Mouse (Mus musculus) brain, embryonic 14.5 days (tissue): Measurements from ENCODE around the gene Bcl7c. TPM values are rescaled to one million over a fixed set of nuclear protein-coding genes. Genes with fewer than 3 reads are reported as not detected.
A peak's percentile ranks its signal among the peaks of the same experiment; 100 is the strongest.
"Not testable (repeated sequence)": the region's sequence is repeated elsewhere in the genome, so short reads cannot be mapped to it uniquely, and the experiment has no call there.

Source experiments
- DNase-seq: peaks from one replicate; pipeline ENCODE4 v3.0.0-alpha.2; 2011; ENCODE audit warnings: low read depth
- CTCF ChIP-seq: fragments of 200-500 bp; IDR thresholded peaks from 2 replicates; pipeline ENCODE4 v1.5.1; 2012; ENCODE audit warnings: inconsistent platforms, mild to moderate bottlenecking, moderate library complexity, borderline replicate concordance; ENCODE audit not compliant: insufficient read depth, insufficient read length; ENCODE audit errors: extremely low read depth
- POLR2A ChIP-seq: fragments of 200-500 bp; IDR thresholded peaks from 2 replicates; pipeline ENCODE4 v1.6.1; 2012; ENCODE audit warnings: mild to moderate bottlenecking, inconsistent platforms, borderline replicate concordance; ENCODE audit not compliant: poor library complexity, insufficient read depth, insufficient read length, severe bottlenecking; ENCODE audit errors: extremely low read depth
- polyA plus RNA-seq: library from polyadenylated mRNA; depleted of rRNA; stranded (reverse); fragments of >200 nt; gene quantifications from 2 replicates; pipeline ENCODE4 v1.2.3, GENCODE M21; 2012

Gene Bcl7c
- polyA plus RNA-seq, 1 experiment, result 78.6 TPM

DNA sequence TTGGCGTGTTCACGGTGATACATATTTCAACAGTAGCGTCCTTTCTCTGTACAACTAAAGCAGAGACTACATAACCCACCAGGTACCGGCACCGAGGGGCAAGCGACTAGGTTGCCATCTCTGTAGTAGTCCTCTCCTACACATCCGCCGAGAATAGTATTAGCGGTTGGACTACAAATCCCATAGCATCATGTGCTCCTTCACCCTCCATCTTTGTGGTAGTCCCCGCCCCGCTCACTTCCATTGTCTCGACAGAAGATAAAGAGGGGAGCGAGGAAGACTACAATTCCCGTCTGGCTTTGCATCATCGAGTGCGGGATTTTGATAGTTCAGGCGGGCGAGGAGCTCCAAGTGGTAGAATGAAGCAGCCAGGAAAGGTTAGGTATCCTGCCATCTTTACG, 36.5 kb upstream of the Bcl7c start:
- TF ChIP-seq CTCF (no peak), POLR2A (no peak; the same call in 1 of the 2 replicates)

DNA sequence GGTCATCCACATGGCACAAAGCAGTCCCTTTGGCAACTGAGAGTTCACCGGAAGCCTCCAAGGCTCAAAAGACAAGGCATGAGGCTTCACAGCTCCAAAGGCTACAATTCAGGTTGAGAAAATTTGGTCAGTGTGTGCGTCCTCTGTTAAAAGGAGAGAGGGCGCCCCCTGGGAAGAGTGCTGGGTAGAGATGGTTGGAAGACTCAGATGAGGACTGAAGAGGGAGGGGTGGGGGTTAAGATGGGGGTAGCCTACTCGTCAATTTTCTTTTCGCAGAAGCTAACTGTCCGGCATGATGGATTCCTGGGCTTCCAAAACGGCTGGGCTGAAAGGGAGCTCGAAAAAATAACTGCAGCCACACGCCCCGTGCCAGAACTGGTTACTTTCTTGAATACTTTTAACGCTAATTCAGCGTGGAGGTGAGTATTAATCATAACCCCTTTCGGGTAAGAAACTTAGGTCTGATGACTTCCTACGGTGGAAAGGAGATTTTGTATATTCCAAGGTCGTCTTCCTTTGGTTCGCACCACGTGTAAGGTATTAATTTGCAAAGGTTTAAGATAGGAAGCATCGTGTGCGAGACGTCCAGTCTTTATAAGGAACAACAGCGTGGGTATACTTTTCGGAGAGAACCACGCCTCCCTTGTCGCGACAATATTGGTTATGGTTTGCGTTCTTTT, 35.8 kb upstream of the Bcl7c start, which contains the start of gene Fbxl19:
Gene Fbxl19, plus strand, starts transcription at position 178 of the 680 bp plus-strand sequence.
- peak; percentile 88 for DNase-seq
- TF ChIP-seq POLR2A (no peak), CTCF (peak; percentile 63; the same call in 1 of the 2 replicates)

More for the DNA sequence above, 36.5 kb upstream of the Bcl7c start:
- peak; percentile 100 for DNase-seq

DNA sequence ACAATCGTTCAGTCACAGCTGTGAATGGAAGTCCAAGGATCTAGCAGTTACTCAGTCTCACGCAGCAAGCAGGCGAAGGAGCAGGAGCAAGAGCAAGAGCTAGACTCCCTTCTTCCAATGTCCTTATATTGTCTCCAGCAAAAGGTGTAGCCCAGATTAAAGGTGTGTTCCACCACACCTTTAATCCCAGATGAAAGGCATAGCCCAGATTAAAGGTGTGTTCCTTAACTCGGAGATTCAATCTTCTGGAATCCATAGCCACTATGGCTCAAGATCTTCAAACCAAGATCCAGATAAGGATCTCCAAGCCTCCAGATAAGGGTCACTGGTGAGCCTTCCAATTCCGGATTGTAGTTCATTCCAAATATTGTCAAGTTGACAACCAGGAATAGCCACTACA, 23.3 kb upstream of the Bcl7c start, which contains the start of gene Ctf2:
Gene Ctf2, minus strand, starts transcription at position 101 of the 400 bp plus-strand sequence.
- DNase-seq, result not testable (repeated sequence)

DNA sequence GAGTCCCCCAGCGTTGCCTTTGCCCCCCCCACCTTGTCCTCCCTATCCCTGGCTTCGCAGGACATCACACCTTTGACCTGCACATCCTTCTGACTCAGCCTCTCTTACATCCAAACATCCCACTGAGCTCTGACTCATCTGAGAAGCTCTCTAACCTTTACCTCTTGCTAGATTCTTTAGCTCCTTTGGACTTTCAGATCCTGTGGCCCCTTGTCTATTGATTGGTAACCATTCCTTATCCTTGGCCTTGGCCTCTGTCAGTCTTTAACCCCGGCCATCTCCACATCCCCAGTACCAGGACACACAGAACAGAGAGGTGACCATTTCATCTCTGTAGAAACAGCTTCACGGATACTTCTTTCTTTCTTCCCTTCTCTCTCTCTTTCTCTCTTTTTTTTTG, 21.4 kb upstream of the Bcl7c start:
- no peak for DNase-seq
- TF ChIP-seq POLR2A (no peak), CTCF (no peak)

DNA sequence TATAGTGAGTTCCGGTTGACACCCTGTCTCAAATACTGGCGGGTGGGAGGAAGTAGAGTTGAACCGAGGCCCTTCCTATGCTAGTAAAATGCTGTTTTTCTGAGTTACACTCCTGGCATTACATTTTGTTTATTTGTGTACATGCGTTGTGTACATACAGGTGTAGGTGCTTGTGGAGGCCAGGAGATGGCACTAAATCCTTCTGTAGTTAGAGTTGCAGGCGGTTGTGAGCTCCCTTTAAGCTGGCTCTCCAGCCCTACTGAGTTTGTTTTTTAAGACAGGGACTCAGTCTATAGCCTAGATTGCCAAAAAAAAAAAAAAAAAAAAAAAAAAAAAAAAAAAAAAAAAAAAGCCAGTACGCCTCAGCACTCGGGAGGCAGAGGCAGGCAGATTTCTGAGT, 19.2 kb upstream of the Bcl7c start:
- no peak for DNase-seq
- TF ChIP-seq CTCF, result no peak
- no peak for TF ChIP-seq POLR2A

DNA sequence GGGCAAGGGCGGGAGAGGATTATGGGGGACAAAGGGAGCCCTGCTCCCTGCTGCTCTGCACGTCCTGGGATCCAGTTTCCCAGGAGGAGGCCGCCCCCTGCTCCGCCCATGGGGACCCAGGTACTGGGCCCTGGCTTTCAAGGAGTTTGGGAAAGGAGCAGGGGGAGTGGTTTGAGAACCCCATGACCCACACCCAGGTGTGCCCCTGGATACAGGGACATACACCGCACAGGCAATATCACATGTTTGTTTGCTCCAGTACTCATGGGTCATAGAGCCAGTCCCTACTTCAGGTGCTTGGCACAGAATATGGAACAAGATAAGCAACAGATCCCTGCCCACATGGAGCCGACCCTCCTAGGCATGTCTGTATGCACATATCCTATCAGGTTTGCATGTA, 17.2 kb upstream of the Bcl7c start:
- TF ChIP-seq POLR2A (no peak), CTCF (no peak)
- no peak for DNase-seq

DNA sequence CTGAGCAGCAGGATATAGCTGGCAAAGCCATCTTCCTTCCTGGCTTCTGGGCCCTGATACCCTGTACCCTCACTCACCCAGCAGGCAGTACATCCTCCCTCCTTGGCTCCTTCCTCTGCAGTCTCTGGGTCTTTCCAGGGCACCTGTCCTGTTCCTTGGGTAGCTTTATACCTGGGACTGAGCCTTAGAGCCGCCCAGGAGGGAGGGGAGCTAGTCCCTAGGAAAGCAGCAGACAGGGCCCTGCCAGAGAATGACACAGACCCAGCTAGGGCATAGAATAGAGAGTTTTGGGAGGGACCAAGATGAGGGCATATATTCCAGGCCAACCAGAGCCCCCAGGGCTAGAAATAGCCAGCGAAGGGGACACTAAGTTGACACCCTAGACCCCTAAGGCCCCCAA, 16.8 kb upstream of the Bcl7c start:
- TF ChIP-seq POLR2A (no peak), CTCF (no peak)
- no peak for DNase-seq

DNA sequence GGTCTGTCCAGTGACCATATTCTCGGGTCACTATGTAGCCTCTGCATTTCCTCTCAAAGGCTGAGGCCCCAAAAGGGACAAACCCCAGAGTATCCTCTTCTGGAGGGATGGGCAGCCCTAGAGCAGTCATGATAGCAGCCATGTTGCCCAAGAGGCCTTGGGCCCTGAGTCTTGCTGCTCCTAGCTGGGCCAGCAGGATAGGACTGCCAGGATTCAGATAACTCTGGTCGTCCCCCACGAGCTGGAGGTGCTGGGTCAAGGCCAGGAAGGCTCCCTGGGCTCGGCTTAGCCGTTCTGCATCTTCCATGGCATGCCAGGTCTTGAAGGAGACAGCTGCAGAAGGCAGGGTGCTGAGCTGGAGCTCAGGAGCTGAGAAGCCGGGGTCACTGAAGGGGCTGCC, 10.5 kb upstream of the Bcl7c start:
- no peak for DNase-seq
- TF ChIP-seq POLR2A (no peak), CTCF (no peak)

DNA sequence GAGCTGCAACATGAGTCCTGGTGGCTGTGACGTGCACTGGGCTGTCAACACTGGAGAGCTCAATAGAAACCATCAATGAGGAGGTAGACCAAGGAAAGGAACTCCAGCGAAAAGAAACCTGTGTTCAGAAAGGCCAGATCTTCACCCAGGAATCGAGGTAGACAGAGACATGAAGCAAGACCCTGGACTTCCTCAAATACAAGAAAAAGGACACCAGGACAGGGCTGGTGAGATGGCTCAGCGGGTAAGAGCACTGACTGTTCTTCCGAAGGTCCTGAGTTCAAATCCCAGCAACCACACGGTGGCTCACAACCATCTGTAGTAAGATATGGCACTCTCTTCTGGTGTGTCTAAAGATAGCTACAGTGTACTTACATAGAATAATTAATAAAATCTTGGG, 9.6 kb upstream of the Bcl7c start:
- no peak for DNase-seq
- TF ChIP-seq POLR2A (no peak), CTCF (no peak)

DNA sequence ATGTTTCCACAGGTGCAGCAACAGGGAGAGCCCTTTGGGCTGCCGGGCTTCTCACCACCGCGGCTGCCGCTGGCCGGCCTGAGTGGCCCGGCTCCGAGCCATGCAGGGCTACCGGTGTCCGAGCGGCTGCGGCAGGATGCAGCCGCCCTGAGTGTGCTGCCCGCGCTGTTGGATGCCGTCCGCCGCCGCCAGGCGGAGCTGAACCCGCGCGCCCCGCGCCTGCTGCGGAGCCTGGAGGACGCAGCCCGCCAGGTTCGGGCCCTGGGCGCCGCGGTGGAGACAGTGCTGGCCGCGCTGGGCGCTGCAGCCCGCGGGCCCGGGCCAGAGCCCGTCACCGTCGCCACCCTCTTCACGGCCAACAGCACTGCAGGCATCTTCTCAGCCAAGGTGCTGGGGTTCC, 8.3 kb upstream of the Bcl7c start:
- peak; percentile 61 for TF ChIP-seq CTCF
- TF ChIP-seq POLR2A, result no peak
- DNase-seq, result peak; percentile 59

DNA sequence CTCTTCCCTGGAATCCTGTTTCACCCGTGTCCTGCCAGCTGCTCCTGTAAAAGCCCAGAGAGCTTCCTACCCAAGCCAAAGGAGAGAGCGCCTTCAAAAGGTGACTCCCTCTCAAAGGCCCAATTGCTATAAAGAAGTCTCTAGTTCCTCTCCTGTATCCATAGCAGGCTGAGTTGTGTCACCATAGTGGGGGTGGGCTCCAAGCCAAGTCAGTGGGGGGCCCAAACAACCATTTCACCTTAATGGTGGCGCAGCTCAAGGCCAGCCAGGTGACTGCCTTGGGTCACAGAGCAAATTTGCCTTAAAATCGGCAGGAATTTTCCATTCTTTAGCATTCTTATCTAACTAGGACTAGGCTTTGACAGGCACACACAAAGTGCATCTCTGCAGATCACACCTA, 6.1 kb upstream of the Bcl7c start:
- TF ChIP-seq CTCF, result no peak
- TF ChIP-seq POLR2A, result no peak
- DNase-seq, result no peak

DNA sequence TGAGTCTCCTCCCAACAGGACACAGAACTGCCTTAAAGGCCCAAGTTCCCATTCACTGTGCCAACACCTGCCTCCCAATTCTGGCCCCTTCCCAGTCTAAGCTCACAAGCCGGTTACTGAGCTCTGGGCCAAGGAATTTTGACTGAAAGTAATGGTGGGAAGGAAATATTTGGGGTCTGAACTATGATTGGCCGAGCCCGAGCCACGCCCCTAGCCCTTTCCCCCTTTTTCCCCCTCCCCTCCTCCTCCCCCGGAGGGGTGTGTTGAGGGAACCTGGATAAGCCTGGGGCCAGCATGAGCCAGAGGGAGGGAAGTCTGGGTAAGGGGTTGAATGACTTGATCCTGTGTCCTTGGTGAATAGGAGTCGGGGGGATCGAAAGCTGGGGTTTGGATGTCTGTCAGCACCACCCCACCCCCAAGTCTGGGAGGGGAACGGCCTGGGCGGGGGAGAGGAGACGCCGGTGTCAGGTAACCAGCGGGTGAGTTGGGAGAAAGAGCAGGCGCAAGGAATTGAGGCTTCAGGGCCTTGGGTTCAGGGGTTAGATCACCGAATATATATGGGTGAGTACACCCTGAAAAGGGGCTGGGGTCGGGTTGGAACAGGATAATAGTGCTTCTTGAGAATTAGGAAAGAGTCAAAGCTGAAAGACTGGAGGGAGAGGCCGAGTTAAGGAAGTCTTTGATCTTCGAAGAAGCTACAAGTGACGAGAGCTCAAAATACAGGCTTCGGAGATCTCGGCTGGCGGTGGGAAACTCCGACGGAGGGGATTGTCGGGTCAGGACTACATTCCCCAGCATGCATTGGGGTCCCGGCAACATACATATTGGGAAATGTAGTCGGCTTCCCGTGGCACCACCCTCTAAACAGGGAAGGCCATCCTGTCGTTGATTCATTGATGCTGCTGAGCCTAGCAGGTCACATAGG, 4.0 kb upstream of the Bcl7c start, which contains the start of gene Ctf1:
Gene Ctf1, plus strand, starts transcription at position 276 of the 925 bp plus-strand sequence.
- DNase-seq, result peak; percentile 93
- TF ChIP-seq POLR2A (no peak), CTCF (no peak)

DNA sequence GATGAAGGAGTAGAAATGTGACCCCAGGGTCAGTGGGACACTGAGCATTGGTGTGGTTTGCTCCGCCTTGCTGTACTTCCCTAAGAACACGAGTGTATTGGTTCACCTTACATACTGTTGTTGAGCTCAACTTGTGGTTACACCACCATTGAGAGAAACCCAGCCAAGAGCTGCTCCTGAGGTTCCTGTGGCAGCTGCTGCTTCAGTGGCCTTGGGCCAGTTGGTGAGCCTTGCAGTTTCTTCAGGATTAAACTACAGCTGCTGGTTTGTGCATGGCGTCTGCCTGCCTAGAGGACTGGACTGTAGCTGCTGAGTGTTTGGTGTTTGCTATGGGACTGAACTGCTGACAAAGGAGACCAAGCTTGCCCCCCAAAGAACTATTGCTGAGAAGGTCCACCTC, 2.7 kb upstream of the Bcl7c start:
- no peak for DNase-seq
- TF ChIP-seq CTCF (no peak), POLR2A (no peak)
